Mouse (Mus musculus): ENCODE data around the gene Slc7a6. TPM values are rescaled to one million over a fixed set of nuclear protein-coding genes. Genes with fewer than 3 reads are reported as not detected.
A peak's percentile ranks its signal among the peaks of the same experiment; 100 is the strongest.

The Slc7a6 gene
- total RNA-seq, 2 experiments from 2014 or later = 24.9 to 26.5 TPM

- no peak overlapping the region for H3K4me3 ChIP-seq
- no peak overlapping the region for H3K27ac ChIP-seq
- TF ChIP-seq CTCF (IDR thresholded peaks at IDR 0.05) = no peak
- intact Hi-C loops (cut with DNase I) = no loop called here
- no peak for DNase-seq (ENCODE audit: extremely low spot score in 1 of 2, low spot score in 2 of 2)
These were observed 34.7 kb upstream of the Slc7a6 start for GRCm38 (mm10) chr8:106133946-106134345.

- no peak overlapping the region for H3K27ac ChIP-seq
- DNase-seq (ENCODE audit: extremely low spot score in 1 of 2, low spot score in 2 of 2) = no peak
- intact Hi-C loops (cut with DNase I) = no loop called here
- no peak for TF ChIP-seq CTCF (IDR thresholded peaks at IDR 0.05)
- no peak overlapping the region for H3K4me3 ChIP-seq
These were observed 33.7 kb upstream of the Slc7a6 start for GRCm38 (mm10) chr8:106134751-106135571.

DNA sequence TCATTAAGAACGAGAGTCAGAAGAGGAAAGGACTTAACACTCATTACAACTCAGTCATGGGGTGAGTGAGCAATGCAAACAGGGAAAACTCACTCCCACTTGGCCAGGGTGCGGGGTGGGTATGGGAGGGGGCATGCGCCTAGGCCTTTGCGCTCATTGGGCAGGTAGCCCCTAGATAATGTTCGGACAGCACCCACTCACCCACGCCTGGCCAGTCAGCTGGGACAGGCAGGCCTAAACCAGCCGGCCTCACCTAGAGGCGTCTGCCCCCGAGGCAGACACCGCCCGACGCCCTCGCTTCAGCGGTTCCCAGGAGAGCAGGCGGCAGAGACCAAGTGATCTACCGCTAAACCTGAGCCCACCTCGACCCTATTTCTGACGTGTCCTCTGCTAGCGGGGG lies 33.0 kb upstream of the Slc7a6 start:
- TF ChIP-seq CTCF (IDR thresholded peaks at IDR 0.05) = no peak
- no peak overlapping the region for H3K27ac ChIP-seq
- intact Hi-C loops (cut with DNase I) = no loop called here
- H3K4me3 ChIP-seq = no peak overlapping the region
- DNase-seq (ENCODE audit: extremely low spot score in 1 of 2, low spot score in 2 of 2) = no peak

- Histone ChIP-seq H3K4me3 (peak within 1 kb of the TSS; percentile 50), H3K27ac (no peak within 1 kb of the TSS; the same call in 1 of the 2 replicates)
- DNase-seq (ENCODE audit: extremely low spot score in 1 of 2, low spot score in 2 of 2) = no peak
- intact Hi-C loops (cut with DNase I) = no loop called here
- TF ChIP-seq CTCF (IDR thresholded peaks at IDR 0.05) = no peak
These were observed 32.2 kb upstream of the Slc7a6 start, which contains the start of gene Esrp2 for GRCm38 (mm10) chr8:106136156-106137130. Gene Esrp2, minus strand, starts transcription at chr8:106136974.

DNA sequence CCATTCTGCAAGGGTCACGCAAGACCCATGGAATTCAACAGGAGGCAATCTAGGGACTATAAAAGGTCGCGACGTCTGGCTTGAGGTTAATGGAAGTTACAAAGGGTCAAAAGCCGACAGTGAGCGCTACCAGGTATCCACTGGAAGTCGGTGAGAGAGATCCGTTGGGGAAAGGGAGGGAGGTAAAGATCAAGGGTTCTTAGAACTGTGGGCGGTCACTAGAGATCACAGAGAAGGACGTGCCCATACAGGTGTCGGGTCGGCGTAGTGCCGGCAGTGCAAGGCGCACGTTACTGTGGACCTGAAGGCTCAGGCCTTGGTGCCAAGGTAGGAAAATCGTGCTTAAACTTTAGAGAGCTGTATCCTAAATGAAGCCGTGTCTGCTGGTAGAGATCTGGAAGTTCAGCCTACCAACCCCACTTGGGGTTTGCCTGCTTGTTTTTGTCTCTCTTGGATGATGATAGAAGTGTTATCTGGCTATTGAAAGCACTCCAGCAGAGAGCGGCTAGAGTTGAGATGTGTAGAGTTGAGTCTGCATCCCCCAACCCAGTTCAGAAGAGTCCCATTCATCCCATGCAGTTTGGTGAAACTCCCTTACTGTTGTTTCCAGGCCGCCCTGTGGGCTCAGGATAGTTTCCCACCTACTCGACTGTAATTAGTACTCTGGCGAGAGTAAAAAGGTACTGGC lies 31.3 kb upstream of the Slc7a6 start:
- no peak for DNase-seq (ENCODE audit: extremely low spot score in 1 of 2, low spot score in 2 of 2)
- intact Hi-C loops (cut with DNase I) = no loop called here
- no peak for TF ChIP-seq CTCF (IDR thresholded peaks at IDR 0.05)
- Histone ChIP-seq H3K4me3 (peak overlapping the region; percentile 50), H3K27ac (no peak overlapping the region)

DNA sequence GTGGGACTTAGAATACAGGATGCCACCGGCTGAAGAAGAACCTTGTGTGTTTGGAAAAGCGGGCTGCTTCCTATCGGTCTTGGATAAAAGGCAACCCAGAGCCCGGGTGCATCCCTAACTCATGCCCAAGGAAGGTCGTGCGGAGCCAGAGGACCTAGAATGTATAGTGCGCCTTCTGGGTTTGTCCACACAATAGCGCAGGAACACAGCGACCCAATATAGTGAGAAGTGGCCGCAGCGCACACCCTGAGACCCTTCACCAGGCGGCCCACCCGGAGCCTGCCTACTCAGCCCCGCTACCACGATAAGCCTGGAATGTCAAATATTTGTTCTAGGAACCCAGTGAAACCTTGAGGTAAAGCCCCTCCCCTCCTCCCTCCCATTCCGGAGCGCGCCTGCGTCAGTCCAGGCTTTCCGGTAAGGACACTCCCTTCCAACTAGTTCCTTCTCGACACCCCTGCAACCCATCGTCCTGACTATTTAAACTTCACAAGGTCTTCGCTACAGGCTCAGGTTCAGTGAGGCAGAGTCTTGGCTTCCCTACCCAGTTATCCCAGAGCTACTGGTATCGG lies 30.7 kb upstream of the Slc7a6 start:
- peak overlapping the region; percentile 63; the same call in 1 of the 2 replicates for H3K27ac ChIP-seq

DNA sequence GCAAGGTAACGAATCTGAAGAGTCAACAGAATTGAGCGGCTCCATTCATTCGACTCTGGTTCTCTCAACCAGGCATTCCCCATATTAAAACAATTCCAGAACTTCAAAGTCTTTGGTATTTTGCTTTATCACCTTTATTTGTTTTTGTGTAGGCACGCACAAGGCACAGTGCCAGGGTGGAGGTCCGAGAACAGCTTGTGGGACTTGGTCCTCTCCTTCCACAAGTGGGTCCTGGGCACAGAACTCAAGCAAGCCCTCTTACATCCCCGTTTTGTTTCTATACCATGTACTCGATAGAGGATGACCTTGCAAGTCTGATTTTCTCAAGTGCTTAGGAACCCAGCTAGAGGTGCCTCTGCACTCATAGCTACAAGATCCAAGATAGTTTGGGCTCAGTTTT lies 30.0 kb upstream of the Slc7a6 start:
- intact Hi-C loops (cut with DNase I) = no loop called here
- TF ChIP-seq CTCF (IDR thresholded peaks at IDR 0.05) = no peak

More for the DNA sequence above, 30.7 kb upstream of the Slc7a6 start:
- H3K4me3 ChIP-seq = peak overlapping the region; percentile 50
- intact Hi-C loops (cut with DNase I) = no loop called here
- no peak for TF ChIP-seq CTCF (IDR thresholded peaks at IDR 0.05)
- no peak for DNase-seq (ENCODE audit: extremely low spot score in 1 of 2, low spot score in 2 of 2)

DNA sequence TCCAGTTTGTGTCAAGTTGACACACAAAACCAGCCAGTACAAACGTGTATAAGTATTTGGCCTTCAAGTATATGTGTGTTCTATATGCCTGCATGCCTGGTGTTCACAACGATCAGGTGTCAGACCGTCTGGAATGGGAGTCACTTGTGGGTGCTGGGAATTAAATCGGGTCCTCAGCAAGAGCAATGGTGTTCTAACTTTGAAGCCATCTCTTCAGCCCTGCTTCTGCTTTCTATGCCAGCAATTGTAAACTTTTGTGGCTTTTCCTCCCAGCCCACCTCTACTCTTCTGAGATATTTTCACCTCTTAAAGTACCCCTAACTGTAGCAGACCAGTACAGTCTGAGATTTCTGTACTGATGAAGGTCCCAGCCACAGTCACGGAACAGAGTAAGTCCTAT lies 28.5 kb upstream of the Slc7a6 start:
- Histone ChIP-seq H3K27ac (no peak overlapping the region), H3K4me3 (no peak overlapping the region)
- intact Hi-C loops (cut with DNase I) = loop anchor here (2.0 kb wide), 2 partner anchors 59 to 87 kb away; no protein-coding TSS in a partner anchor
- no peak for DNase-seq (ENCODE audit: extremely low spot score in 1 of 2, low spot score in 2 of 2)
- no peak for TF ChIP-seq CTCF (IDR thresholded peaks at IDR 0.05)

More for the DNA sequence above, 30.0 kb upstream of the Slc7a6 start:
- H3K27ac ChIP-seq = peak overlapping the region; percentile 10; the same call in 1 of the 2 replicates
- peak overlapping the region; percentile 50 for H3K4me3 ChIP-seq
- no peak for DNase-seq (ENCODE audit: extremely low spot score in 1 of 2, low spot score in 2 of 2)

GRCm38 (mm10) chr8:106140769-106141168 lies 27.9 kb upstream of the Slc7a6 start:
- intact Hi-C loops (cut with DNase I) = loop anchor here (2.0 kb wide), 2 partner anchors 58 to 86 kb away; no protein-coding TSS in a partner anchor
- Histone ChIP-seq H3K27ac (no peak overlapping the region), H3K4me3 (no peak overlapping the region)
- DNase-seq (ENCODE audit: extremely low spot score in 1 of 2, low spot score in 2 of 2) = peak; percentile 75 to 82
- TF ChIP-seq CTCF (IDR thresholded peaks at IDR 0.05) = peak; percentile 97

- Histone ChIP-seq H3K27ac (no peak overlapping the region), H3K4me3 (no peak overlapping the region)
- intact Hi-C loops (cut with DNase I) = no loop called here
- no peak for DNase-seq (ENCODE audit: extremely low spot score in 1 of 2, low spot score in 2 of 2)
- TF ChIP-seq CTCF (IDR thresholded peaks at IDR 0.05) = no peak
These were observed 23.3 kb upstream of the Slc7a6 start for GRCm38 (mm10) chr8:106145331-106145730.

GRCm38 (mm10) chr8:106146014-106146413 lies 22.6 kb upstream of the Slc7a6 start:
- Histone ChIP-seq H3K4me3 (no peak overlapping the region), H3K27ac (no peak overlapping the region)
- TF ChIP-seq CTCF (IDR thresholded peaks at IDR 0.05) = no peak
- intact Hi-C loops (cut with DNase I) = no loop called here
- DNase-seq (ENCODE audit: extremely low spot score in 1 of 2, low spot score in 2 of 2) = no peak

Data from left cerebral cortex, adult 2 months (tissue).